Mouse (Mus musculus): ENCODE data around the gene Prss22. TPM values are rescaled to one million over a fixed set of nuclear protein-coding genes. Genes with fewer than 3 reads are reported as not detected.
"Not testable (repeated sequence)": the region's sequence is repeated elsewhere in the genome, so short reads cannot be mapped to it uniquely, and the experiment has no call there.

Gene Prss22
- polyA plus RNA-seq, 1 experiment = 1.0 TPM

DNA sequence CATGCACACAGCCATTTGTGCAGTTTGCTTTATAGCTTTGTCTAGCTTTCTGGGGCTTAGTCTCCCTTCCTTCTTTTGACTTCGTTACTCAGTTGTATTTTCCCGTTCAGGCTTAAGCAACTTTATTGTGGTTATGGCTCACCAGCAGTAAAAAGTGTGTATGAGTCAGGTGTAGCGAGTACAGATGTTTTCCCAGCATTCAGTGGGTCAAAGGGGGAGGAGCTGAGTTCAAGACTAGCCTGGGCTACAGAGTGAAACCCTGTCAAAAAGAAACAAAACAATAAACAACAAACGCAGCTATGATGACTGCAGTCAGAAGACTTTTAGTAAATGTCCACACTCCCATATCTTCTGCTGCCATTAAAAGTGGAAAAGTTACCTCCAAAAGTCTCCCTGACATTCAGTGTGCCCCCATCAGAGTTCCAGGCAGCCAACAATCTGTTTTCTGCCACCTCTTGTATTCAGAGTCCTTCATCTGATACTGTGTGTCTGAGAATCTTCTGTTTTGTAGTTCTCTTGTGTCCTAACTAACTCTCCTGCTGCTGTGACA is 36.3 kb downstream of the Prss22 start:
- H3K27ac ChIP-seq (ENCODE audit: control insufficient read depth, insufficient read depth, low read length) = no peak overlapping the region
- TF ChIP-seq POLR2A (IDR thresholded peaks at IDR 0.05; ENCODE audit: control insufficient read depth, extremely low read depth, insufficient read depth, low read length, poor library complexity) (no peak), CTCF (IDR thresholded peaks at IDR 0.05; ENCODE audit: borderline replicate concordance, control insufficient read depth, extremely low read depth, insufficient read depth, low read length, poor library complexity) (no peak)
- H3K4me3 ChIP-seq (ENCODE audit: control insufficient read depth, insufficient read depth, low read length) = no peak overlapping the region
- WGBS = 25% methylated on average over 4 of the region's 4 CpGs
- H3K27me3 ChIP-seq (ENCODE audit: control insufficient read depth, insufficient read depth, low read length) = no peaks in the 10 kb centered on the region
- H3K4me1 ChIP-seq (replicated peaks; ENCODE audit: control insufficient read depth, insufficient read depth, low read length) = no peaks in the 10 kb centered on the region
- no peak for DNase-seq
- H3K36me3 ChIP-seq (ENCODE audit: control insufficient read depth, insufficient read depth, low read length) = no peaks in the 10 kb centered on the region

DNA sequence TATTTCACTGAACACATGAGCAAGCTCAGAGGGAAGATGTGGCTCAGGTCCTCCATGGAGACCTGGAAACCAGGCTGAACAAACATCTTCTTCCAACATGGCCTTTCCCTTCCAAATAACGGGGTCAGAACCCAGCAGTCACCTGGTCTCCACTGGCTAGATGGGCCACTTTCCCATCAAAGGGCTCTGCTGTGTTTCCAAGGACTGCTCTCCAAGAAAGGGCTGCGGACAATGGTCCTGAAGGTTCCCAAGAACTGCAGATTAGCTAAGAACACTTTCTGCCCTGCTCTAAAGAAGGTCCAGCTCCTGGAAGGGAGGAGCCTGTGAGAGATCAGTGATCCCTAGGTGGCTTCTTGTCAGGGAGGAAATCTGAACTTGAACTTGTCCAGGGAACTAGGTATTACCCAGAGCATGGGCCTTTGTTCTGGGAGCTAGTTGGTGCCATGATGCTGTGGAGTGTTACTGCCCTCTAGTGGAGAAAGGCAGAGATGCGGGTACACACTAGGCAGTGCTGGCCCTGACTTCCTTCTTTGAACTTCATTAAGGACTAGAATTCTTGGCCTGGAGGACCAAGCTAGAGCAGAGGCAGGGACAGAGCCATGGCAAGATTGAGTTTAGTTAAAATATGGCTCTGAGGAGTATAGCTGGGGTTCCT is 37.7 kb downstream of the Prss22 start:
- WGBS = 50% methylated on average over 3 of the region's 3 CpGs
- H3K27ac ChIP-seq (ENCODE audit: control insufficient read depth, insufficient read depth, low read length) = no peak overlapping the region
- DNase-seq = peak; percentile 72

DNA sequence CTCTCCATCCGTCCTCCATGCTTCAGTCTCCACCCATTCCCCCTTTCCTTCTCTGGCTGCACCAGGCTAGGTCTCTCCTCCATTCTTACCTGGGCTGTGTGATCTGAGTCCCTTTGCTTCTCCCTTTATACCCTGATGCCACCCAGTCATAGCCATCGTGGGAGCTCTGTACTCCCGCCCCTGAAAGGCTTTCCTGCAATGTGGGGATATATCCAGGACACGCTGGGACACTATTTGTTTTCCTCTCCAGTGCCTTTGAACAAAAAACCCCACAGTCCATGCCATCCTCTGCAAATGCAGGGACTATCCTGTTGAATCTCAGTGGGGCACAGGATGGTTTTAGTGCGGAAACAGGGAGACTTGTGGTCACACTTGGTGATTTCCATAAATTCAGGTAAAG is 42.7 kb downstream of the Prss22 start, which contains the start of gene Sbpl:
Sbpl (minus strand) TSS at position 101 of the 400 bp plus-strand sequence.
- Histone ChIP-seq H3K27ac (ENCODE audit: control insufficient read depth, insufficient read depth, low read length) (no peak within 1 kb of the TSS), H3K4me3 (ENCODE audit: control insufficient read depth, insufficient read depth, low read length) (no peak within 1 kb of the TSS), H3K36me3 (ENCODE audit: control insufficient read depth, insufficient read depth, low read length) (no peaks in the 10 kb centered on the region), H3K4me1 (replicated peaks; ENCODE audit: control insufficient read depth, insufficient read depth, low read length) (no peaks in the 10 kb centered on the region), H3K27me3 (ENCODE audit: control insufficient read depth, insufficient read depth, low read length) (no peaks in the 10 kb centered on the region)
- 95% methylated on average over 5 of the region's 5 CpGs for WGBS
- no peak for DNase-seq
- TF ChIP-seq CTCF (IDR thresholded peaks at IDR 0.05; ENCODE audit: borderline replicate concordance, control insufficient read depth, extremely low read depth, insufficient read depth, low read length, poor library complexity) (no peak), POLR2A (IDR thresholded peaks at IDR 0.05; ENCODE audit: control insufficient read depth, extremely low read depth, insufficient read depth, low read length, poor library complexity) (no peak)

More for the DNA sequence above, 37.7 kb downstream of the Prss22 start:
- no peaks in the 10 kb centered on the region for H3K27me3 ChIP-seq (ENCODE audit: control insufficient read depth, insufficient read depth, low read length)
- H3K4me1 ChIP-seq (replicated peaks; ENCODE audit: control insufficient read depth, insufficient read depth, low read length) = no peaks in the 10 kb centered on the region
- no peaks in the 10 kb centered on the region for H3K36me3 ChIP-seq (ENCODE audit: control insufficient read depth, insufficient read depth, low read length)
- no peak overlapping the region for H3K4me3 ChIP-seq (ENCODE audit: control insufficient read depth, insufficient read depth, low read length)
- peak; percentile 46; the same call in 1 of the 2 replicates for TF ChIP-seq CTCF (IDR thresholded peaks at IDR 0.05; ENCODE audit: borderline replicate concordance, control insufficient read depth, extremely low read depth, insufficient read depth, low read length, poor library complexity)
- no peak for TF ChIP-seq POLR2A (IDR thresholded peaks at IDR 0.05; ENCODE audit: control insufficient read depth, extremely low read depth, insufficient read depth, low read length, poor library complexity)

DNA sequence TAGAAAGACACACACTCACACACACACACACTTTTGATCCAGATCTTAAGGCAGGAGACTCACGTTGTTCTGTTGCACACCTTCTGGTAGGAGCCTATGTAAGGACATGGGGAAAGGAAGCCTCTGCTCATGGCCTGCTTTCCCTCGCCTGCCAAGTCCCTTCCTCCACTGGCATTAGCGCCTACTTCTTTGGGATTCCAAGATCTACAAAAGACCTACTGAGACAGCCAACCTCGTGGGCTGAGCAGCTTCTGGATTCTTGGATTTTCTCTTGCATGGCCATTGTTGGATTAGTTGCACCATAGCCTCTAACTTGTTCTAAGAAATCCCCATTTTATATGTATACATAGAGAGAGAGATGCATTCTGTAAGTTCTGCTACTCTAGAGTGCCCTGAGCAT is 47.1 kb downstream of the Prss22 start:
- H3K27ac ChIP-seq (ENCODE audit: control insufficient read depth, insufficient read depth, low read length); H3K27me3 ChIP-seq (ENCODE audit: control insufficient read depth, insufficient read depth, low read length); H3K4me3 ChIP-seq (ENCODE audit: control insufficient read depth, insufficient read depth, low read length); H3K4me1 ChIP-seq (replicated peaks; ENCODE audit: control insufficient read depth, insufficient read depth, low read length); H3K36me3 ChIP-seq (ENCODE audit: control insufficient read depth, insufficient read depth, low read length); DNase-seq: not testable (repeated sequence)
- 88% methylated on average over 4 of the region's 4 CpGs for WGBS

DNA sequence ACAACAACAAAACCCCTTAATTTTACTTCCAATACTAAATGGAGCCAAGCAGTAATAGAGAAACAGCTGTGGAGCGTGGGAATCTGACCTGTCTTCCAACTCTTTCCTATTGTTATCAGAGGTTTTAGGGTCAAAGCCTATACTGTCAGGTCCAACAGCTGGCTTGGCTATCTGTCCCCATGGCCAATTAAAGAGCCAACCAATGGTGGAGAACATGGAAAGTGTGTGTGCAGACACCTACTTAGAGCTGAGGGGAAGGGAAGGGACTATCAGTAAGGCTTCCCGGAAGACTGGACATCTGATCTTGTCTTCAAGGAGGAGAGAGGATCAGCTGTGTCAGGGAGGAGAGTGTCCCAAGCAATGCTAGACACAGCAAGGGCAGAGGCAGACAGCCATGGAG is 48.8 kb downstream of the Prss22 start:
- WGBS = 94% methylated on average over 2 of the region's 2 CpGs
- DNase-seq = no peak

DNA sequence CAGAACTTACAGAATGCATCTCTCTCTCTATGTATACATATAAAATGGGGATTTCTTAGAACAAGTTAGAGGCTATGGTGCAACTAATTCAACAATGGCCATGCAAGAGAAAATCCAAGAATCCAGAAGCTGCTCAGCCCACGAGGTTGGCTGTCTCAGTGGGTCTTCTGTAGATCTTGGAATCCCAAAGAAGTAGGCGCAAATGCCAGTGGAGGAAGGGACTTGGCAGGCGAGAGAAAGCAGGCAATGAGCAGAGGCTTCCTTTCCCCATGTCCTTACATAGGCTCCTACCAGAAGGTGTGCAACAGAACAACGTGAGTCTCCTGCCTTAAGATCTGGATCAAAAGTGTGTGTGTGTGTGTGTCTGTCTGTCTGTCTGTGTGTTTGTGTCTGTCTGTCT is 50.4 kb downstream of the Prss22 start:
- H3K27ac ChIP-seq (ENCODE audit: control insufficient read depth, insufficient read depth, low read length); DNase-seq; H3K36me3 ChIP-seq (ENCODE audit: control insufficient read depth, insufficient read depth, low read length); H3K4me1 ChIP-seq (replicated peaks; ENCODE audit: control insufficient read depth, insufficient read depth, low read length); H3K4me3 ChIP-seq (ENCODE audit: control insufficient read depth, insufficient read depth, low read length); H3K27me3 ChIP-seq (ENCODE audit: control insufficient read depth, insufficient read depth, low read length): not testable (repeated sequence)
- 89% methylated on average over 4 of the region's 4 CpGs for WGBS

More for the DNA sequence above, 48.8 kb downstream of the Prss22 start:
- no peak overlapping the region for H3K4me3 ChIP-seq (ENCODE audit: control insufficient read depth, insufficient read depth, low read length)
- no peaks in the 10 kb centered on the region for H3K4me1 ChIP-seq (replicated peaks; ENCODE audit: control insufficient read depth, insufficient read depth, low read length)
- H3K27ac ChIP-seq (ENCODE audit: control insufficient read depth, insufficient read depth, low read length) = no peak overlapping the region
- no peaks in the 10 kb centered on the region for H3K27me3 ChIP-seq (ENCODE audit: control insufficient read depth, insufficient read depth, low read length)
- H3K36me3 ChIP-seq (ENCODE audit: control insufficient read depth, insufficient read depth, low read length) = no peaks in the 10 kb centered on the region
- no peak for TF ChIP-seq POLR2A (IDR thresholded peaks at IDR 0.05; ENCODE audit: control insufficient read depth, extremely low read depth, insufficient read depth, low read length, poor library complexity)
- TF ChIP-seq CTCF (IDR thresholded peaks at IDR 0.05; ENCODE audit: borderline replicate concordance, control insufficient read depth, extremely low read depth, insufficient read depth, low read length, poor library complexity) = no peak

Other genes with a start within 250 kb of the Prss22 start
- 32.0 and 33.6 TPM in 2 replicates for gene Flywch1, start 226.5 kb downstream of the Prss22 start, polyA plus RNA-seq (2012; rRNA removed)
- 2.3 and 4.0 TPM in 2 replicates for gene Flywch2, start 212.0 kb downstream of the Prss22 start, polyA plus RNA-seq (2012; rRNA removed)
- gene Srrm2, start 207.6 kb downstream of the Prss22 start, polyA plus RNA-seq (2012; rRNA removed) = 874 and 1,056 TPM in 2 replicates
- 639 and 815 TPM in 2 replicates for gene Elob, start 169.0 kb downstream of the Prss22 start, polyA plus RNA-seq (2012; rRNA removed)
- 1.6 and 2.8 TPM in 2 replicates for gene Prss33, start 162.0 kb downstream of the Prss22 start, polyA plus RNA-seq (2012; rRNA removed)
- 0.51 and 0.65 TPM in 2 replicates for gene Prss32, start 154.2 kb downstream of the Prss22 start, polyA plus RNA-seq (2012; rRNA removed)
- gene Prss41, start 153.9 kb downstream of the Prss22 start, polyA plus RNA-seq (2012; rRNA removed) = 0.34 and 0.59 TPM in 2 replicates
- 0.11 TPM in 1 of 2 replicates, not detected in the other for gene Prss21, start 130.0 kb downstream of the Prss22 start, polyA plus RNA-seq (2012; rRNA removed)
- gene Dcpp1, start 117.2 kb downstream of the Prss22 start, polyA plus RNA-seq (2012; rRNA removed) = 0.58 TPM in 1 of 2 replicates, not detected in the other
- 0.35 and 0.55 TPM in 2 replicates for gene Dcpp2, start 117.2 kb downstream of the Prss22 start, polyA plus RNA-seq (2012; rRNA removed)
- 0.34 TPM in 2 replicates for gene Dcpp3, start 80.6 kb downstream of the Prss22 start, polyA plus RNA-seq (2012; rRNA removed)
- 0.23 and 0.43 TPM in 2 replicates for gene Sbp, start 56.4 kb downstream of the Prss22 start, polyA plus RNA-seq (2012; rRNA removed)
- gene Sbpl, start 42.8 kb downstream of the Prss22 start, polyA plus RNA-seq (2012; rRNA removed) = 0.88 and 1.6 TPM in 2 replicates
- gene Prss30, start 17.5 kb downstream of the Prss22 start, polyA plus RNA-seq (2012; rRNA removed) = 2.5 and 2.7 TPM in 2 replicates
- 0.98 and 2.5 TPM in 2 replicates for gene Prss27, start 40.0 kb upstream of the Prss22 start, polyA plus RNA-seq (2012; rRNA removed)
- 38.9 and 44.6 TPM in 2 replicates for gene Kctd5, start 75.4 kb upstream of the Prss22 start, polyA plus RNA-seq (2012; rRNA removed)
- gene Pdpk1, start 152.8 kb upstream of the Prss22 start, polyA plus RNA-seq (2012; rRNA removed) = 56.6 and 57.8 TPM in 2 replicates
- gene Amdhd2, start 165.7 kb upstream of the Prss22 start, polyA plus RNA-seq (2012; rRNA removed) = 48.2 and 57.6 TPM in 2 replicates
- 977 and 1,122 TPM in 2 replicates for gene Atp6v0c, start 171.6 kb upstream of the Prss22 start, polyA plus RNA-seq (2012; rRNA removed)
- 14.5 and 16.8 TPM in 2 replicates for gene Tbc1d24, start 207.5 kb upstream of the Prss22 start, polyA plus RNA-seq (2012; rRNA removed)
- gene Ntn3, start 211.4 kb upstream of the Prss22 start, polyA plus RNA-seq (2012; rRNA removed) = 0.71 and 1.5 TPM in 2 replicates
- 17.6 and 20.0 TPM in 2 replicates for gene Tedc2, start 222.8 kb upstream of the Prss22 start, polyA plus RNA-seq (2012; rRNA removed)

Data from thymus, adult 2 months (tissue).